Mouse (Mus musculus) retina, postnatal 1 day (tissue): Measurements from ENCODE around the gene Gm5134.
A peak's percentile ranks its signal among the peaks of the same experiment; 100 is the strongest.

Experiments
- DNase-seq: peaks from one replicate; pipeline ENCODE4 v3.0.0-alpha.2; 2012

Gene Gm5134

GRCm38 (mm10) chr10:76001160-76001559 is 46.8 kb downstream of the Gm5134 start:
- no peak for DNase-seq

GRCm38 (mm10) chr10:76002101-76002521 is 47.8 kb downstream of the Gm5134 start:
- peak; percentile 14 for DNase-seq

GRCm38 (mm10) chr10:76002615-76003014 is 48.3 kb downstream of the Gm5134 start:
- DNase-seq: no peak

- no peak for DNase-seq
These were observed 48.9 kb downstream of the Gm5134 start for GRCm38 (mm10) chr10:76003221-76003620.

- DNase-seq: no peak
These were observed 52.1 kb downstream of the Gm5134 start for GRCm38 (mm10) chr10:76006385-76006784.

- DNase-seq: no peak
These were observed 55.5 kb downstream of the Gm5134 start for GRCm38 (mm10) chr10:76009812-76010211.

GRCm38 (mm10) chr10:76012922-76013321 is 58.6 kb downstream of the Gm5134 start:
- no peak for DNase-seq

- DNase-seq: no peak
These were observed 62.6 kb downstream of the Gm5134 start for GRCm38 (mm10) chr10:76016886-76017285.

- DNase-seq: no peak
These were observed 67.4 kb downstream of the Gm5134 start for GRCm38 (mm10) chr10:76021728-76022127.

GRCm38 (mm10) chr10:76023921-76024320 is 69.6 kb downstream of the Gm5134 start:
- no peak for DNase-seq

GRCm38 (mm10) chr10:76025470-76026190 is 71.3 kb downstream of the Gm5134 start:
- DNase-seq: no peak

GRCm38 (mm10) chr10:76027127-76028015 is 73.1 kb downstream of the Gm5134 start:
- no peak for DNase-seq

- no peak for DNase-seq
These were observed 73.7 kb downstream of the Gm5134 start for GRCm38 (mm10) chr10:76028016-76028366.

- no peak for DNase-seq
These were observed 74.1 kb downstream of the Gm5134 start for GRCm38 (mm10) chr10:76028396-76028795.

GRCm38 (mm10) chr10:76029276-76029675 is 75.0 kb downstream of the Gm5134 start:
- no peak for DNase-seq

GRCm38 (mm10) chr10:76030496-76030895 is 76.2 kb downstream of the Gm5134 start:
- DNase-seq: peak; percentile 16

- DNase-seq: no peak
These were observed 77.4 kb downstream of the Gm5134 start for GRCm38 (mm10) chr10:76031511-76032401.

- DNase-seq: peak; percentile 97
These were observed 78.2 kb downstream of the Gm5134 start, which contains the start of gene Zfp280b for GRCm38 (mm10) chr10:76032402-76033118. Gene Zfp280b, plus strand, starts transcription at chr10:76032650.

GRCm38 (mm10) chr10:76033119-76033455 is 78.8 kb downstream of the Gm5134 start:
- no peak for DNase-seq

- DNase-seq: no peak
These were observed 79.8 kb downstream of the Gm5134 start for GRCm38 (mm10) chr10:76034001-76034600.

GRCm38 (mm10) chr10:76035277-76035676 is 81.0 kb downstream of the Gm5134 start:
- no peak for DNase-seq

- DNase-seq: no peak
These were observed 82.6 kb downstream of the Gm5134 start for GRCm38 (mm10) chr10:76036962-76037361.
